Mouse (Mus musculus): ENCODE results near the gene Alk. TPM values are rescaled to one million over a fixed set of nuclear protein-coding genes. Genes with fewer than 3 reads are reported as not detected.

The Alk gene
- total and polyA plus RNA-seq, 3 experiments, result not detected

GRCm38 (mm10) chr17:72115271-72115944 is 489.0 kb downstream of the Alk start:
- no peak for TF ChIP-seq MEF2A (IDR thresholded peaks at IDR 0.05; ENCODE audit: extremely low read depth, insufficient replicate concordance, low read depth, low read length, poor library complexity, severe bottlenecking)
- no peak for TF ChIP-seq NELFE (IDR thresholded peaks at IDR 0.05; ENCODE audit: low read depth, low read length)
- no peak for TF ChIP-seq MAFK (IDR thresholded peaks at IDR 0.05; ENCODE audit: borderline replicate concordance, low read depth, low read length)
- no peak for TF ChIP-seq CHD1 (IDR thresholded peaks at IDR 0.05; ENCODE audit: low read depth, low read length)
- TF ChIP-seq GABPA (IDR thresholded peaks at IDR 0.05; ENCODE audit: low read depth, low read length), result no peak
- TF ChIP-seq TBP (IDR thresholded peaks at IDR 0.05; ENCODE audit: low read depth, low read length), result no peak
- TF ChIP-seq KAT2A (conservative IDR thresholded peaks at IDR 0.05; ENCODE audit: low read depth, low read length), result no peak
- no peak for TF ChIP-seq CTCF (IDR thresholded peaks at IDR 0.05 in 2 of 3, conservative IDR thresholded peaks at IDR 0.05 in 1 of 3; ENCODE audit: control insufficient read depth in 1 of 3, insufficient read depth in 1 of 3, low read depth in 2 of 3, low read length in 3 of 3, poor library complexity in 1 of 3, severe bottlenecking in 1 of 3)
- TF ChIP-seq MYC (IDR thresholded peaks at IDR 0.05; ENCODE audit: low read depth, low read length), result no peak
- TF ChIP-seq MYB (IDR thresholded peaks at IDR 0.05; ENCODE audit: low read depth, low read length), result no peak
- no peak for TF ChIP-seq CHD2 (IDR thresholded peaks at IDR 0.05; ENCODE audit: low read length)
- no peaks in the 10 kb centered on the region for H3K9me3 ChIP-seq (replicated peaks; ENCODE audit: insufficient read depth, low read length)
- H3K9ac ChIP-seq (ENCODE audit: control insufficient read depth, low read depth, low read length, poor library complexity, severe bottlenecking), result no peak overlapping the region
- DNase-seq (ENCODE audit: low read depth, low spot score), result no peak
- H3K27ac ChIP-seq (ENCODE audit: control insufficient read depth, low read depth, low read length), result no peak overlapping the region
- no peak overlapping the region for H3K4me3 ChIP-seq (ENCODE audit: control insufficient read depth in 1 of 2, insufficient read depth in 1 of 2, low read depth in 2 of 2, low read length in 2 of 2)
- H3K4me1 ChIP-seq (ENCODE audit: control insufficient read depth in 1 of 2, insufficient read depth in 2 of 2, low read length in 2 of 2), result no peaks in the 10 kb centered on the region
- H3K79me2 ChIP-seq (ENCODE audit: control insufficient read depth, insufficient read depth, low read length, poor library complexity), result no peaks in the 10 kb centered on the region
- no peaks in the 10 kb centered on the region for H3K27me3 ChIP-seq (ENCODE audit: control insufficient read depth in 1 of 2, insufficient read depth in 2 of 2, low read length in 2 of 2)
- no peaks in the 10 kb centered on the region for H3K36me3 ChIP-seq (ENCODE audit: control insufficient read depth in 1 of 2, insufficient read depth in 2 of 2, low read length in 2 of 2)

DNA sequence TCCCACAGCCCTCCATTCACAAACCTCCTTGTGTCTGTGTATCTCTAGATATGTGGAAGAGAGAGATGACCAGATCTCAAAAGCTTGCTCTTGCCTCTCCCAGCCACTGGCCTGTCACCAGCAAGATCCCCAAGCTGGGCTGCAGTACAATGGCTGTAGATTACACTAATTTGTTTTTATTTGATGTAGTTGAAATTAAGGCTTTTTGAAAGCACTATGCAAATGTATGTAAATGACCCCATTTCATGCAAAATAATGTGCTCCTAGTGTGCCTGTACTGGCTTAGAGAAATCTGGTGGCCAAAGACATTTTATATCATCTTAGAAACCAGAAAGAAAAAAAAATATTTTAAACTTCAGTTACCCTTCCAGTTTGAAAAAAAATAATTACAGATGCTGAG is 492.4 kb downstream of the Alk start:
- no peak overlapping the region for H3K27ac ChIP-seq (ENCODE audit: control insufficient read depth, low read depth, low read length)
- no peaks in the 10 kb centered on the region for H3K79me2 ChIP-seq (ENCODE audit: control insufficient read depth, insufficient read depth, low read length, poor library complexity)
- H3K4me1 ChIP-seq (ENCODE audit: control insufficient read depth in 1 of 2, insufficient read depth in 2 of 2, low read length in 2 of 2), result no peaks in the 10 kb centered on the region
- no peak for DNase-seq (ENCODE audit: low read depth, low spot score)
- H3K4me3 ChIP-seq (ENCODE audit: control insufficient read depth in 1 of 2, insufficient read depth in 1 of 2, low read depth in 2 of 2, low read length in 2 of 2), result no peak overlapping the region
- H3K27me3 ChIP-seq (ENCODE audit: control insufficient read depth in 1 of 2, insufficient read depth in 2 of 2, low read length in 2 of 2), result no peaks in the 10 kb centered on the region
- H3K9me3 ChIP-seq (replicated peaks; ENCODE audit: insufficient read depth, low read length), result no peaks in the 10 kb centered on the region
- TF ChIP-seq MYB (IDR thresholded peaks at IDR 0.05; ENCODE audit: low read depth, low read length), result no peak
- no peak for TF ChIP-seq MAFK (IDR thresholded peaks at IDR 0.05; ENCODE audit: borderline replicate concordance, low read depth, low read length)
- no peak for TF ChIP-seq POLR2A (IDR thresholded peaks at IDR 0.05; ENCODE audit: control insufficient read depth in 1 of 2, insufficient read depth in 1 of 2, low read depth in 1 of 2, low read length in 2 of 2, poor library complexity in 1 of 2)
- TF ChIP-seq ZKSCAN1 (IDR thresholded peaks at IDR 0.05; ENCODE audit: low read depth, low read length), result no peak
- no peak for TF ChIP-seq GATA1 (IDR thresholded peaks at IDR 0.05; ENCODE audit: low read depth, low read length)
- TF ChIP-seq MAZ (IDR thresholded peaks at IDR 0.05; ENCODE audit: low read depth, low read length), result no peak
- no peak for TF ChIP-seq MEF2A (IDR thresholded peaks at IDR 0.05; ENCODE audit: extremely low read depth, insufficient replicate concordance, low read depth, low read length, poor library complexity, severe bottlenecking)
- no peak for TF ChIP-seq MXI1 (IDR thresholded peaks at IDR 0.05; ENCODE audit: low read depth, low read length)
- H3K9ac ChIP-seq (ENCODE audit: control insufficient read depth, low read depth, low read length, poor library complexity, severe bottlenecking), result no peak overlapping the region
- no peaks in the 10 kb centered on the region for H3K36me3 ChIP-seq (ENCODE audit: control insufficient read depth in 1 of 2, insufficient read depth in 2 of 2, low read length in 2 of 2)

All from MEL (cell line).